Mouse (Mus musculus) adrenal gland, postnatal 0 days (tissue): Measurements from ENCODE around the gene Rhov. TPM values are rescaled to one million over a fixed set of nuclear protein-coding genes. Genes with fewer than 3 reads are reported as not detected.

Experiments used
- polyA plus RNA-seq: library from polyadenylated mRNA; unstranded; fragments of >200 nt; fragmentation: Nextera tagmentation; extraction: Ambion mirVana; gene quantifications from 2 replicates; pipeline ENCODE4 v1.2.1, GENCODE M21; 2015

Rhov gene
- polyA plus RNA-seq = 1.6 and 2.7 TPM in 2 replicates

DNA sequence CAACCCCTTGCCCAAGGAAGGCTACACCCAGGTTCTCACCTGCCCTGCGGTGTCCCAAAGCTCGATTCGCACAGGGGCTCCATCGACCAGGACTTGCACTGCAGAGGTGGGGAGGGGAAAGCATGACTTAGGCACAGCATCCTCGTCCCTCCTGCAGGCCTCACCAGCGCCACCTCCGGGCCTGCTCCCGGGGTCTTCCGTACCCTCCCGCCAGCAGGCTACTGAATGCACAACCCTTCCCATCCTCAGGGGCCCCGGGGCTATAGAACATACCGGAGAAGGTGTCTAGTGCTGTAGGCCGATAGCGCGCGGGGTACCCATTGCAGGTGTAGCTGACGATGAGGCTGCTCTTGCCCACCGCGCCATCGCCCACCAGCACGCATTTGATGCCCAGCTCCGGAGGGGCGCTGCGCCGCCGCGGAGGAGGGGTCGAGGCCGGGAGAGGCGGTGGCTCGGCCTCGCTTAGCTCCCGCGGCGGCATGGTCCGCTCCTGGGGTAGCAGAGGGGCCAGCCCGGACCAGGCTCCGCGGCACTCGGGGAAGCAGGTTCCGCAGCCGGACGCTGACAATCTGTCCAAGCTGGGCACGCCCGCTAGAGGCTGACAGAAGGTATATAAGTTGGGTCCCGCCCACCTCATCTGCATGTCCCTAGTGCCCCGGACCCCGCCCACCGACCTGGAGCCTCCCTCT, at the start of gene Rhov:
Rhov (minus strand) TSS at position 630 of the 689 bp plus-strand sequence.

DNA sequence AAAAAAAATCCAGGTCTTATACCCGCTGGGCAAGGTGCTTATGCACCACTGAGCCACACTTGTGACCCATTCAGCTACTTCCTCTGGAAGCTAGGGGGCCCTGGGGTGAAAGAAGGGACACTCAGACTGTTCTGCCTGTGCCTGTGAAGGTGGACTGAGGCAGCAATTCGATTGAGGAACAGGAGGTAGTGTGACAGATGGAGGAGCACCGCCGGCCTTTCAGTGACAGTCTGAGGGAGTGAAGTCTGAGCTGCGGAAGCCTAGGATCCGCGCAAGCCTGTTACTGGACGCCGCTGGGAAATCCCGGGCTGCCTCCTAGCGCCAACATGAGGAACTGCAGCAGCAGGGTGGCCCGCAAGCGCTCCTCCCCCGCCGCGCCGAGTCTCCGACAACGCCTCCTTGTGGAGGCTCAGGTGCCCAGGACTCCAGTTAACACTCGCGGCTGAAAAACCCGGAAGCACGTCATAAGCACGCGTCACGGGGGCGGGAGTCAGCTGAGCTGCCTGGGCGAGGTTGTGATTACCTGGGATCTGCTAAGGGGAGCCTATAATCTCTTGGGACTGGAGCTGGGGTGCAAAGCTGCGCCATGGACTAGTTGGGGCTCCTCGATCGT, 17.3 kb upstream of the Rhov start, which contains the start of gene Vps18:
Vps18 (plus strand) TSS at position 471 of the 613 bp plus-strand sequence.

DNA sequence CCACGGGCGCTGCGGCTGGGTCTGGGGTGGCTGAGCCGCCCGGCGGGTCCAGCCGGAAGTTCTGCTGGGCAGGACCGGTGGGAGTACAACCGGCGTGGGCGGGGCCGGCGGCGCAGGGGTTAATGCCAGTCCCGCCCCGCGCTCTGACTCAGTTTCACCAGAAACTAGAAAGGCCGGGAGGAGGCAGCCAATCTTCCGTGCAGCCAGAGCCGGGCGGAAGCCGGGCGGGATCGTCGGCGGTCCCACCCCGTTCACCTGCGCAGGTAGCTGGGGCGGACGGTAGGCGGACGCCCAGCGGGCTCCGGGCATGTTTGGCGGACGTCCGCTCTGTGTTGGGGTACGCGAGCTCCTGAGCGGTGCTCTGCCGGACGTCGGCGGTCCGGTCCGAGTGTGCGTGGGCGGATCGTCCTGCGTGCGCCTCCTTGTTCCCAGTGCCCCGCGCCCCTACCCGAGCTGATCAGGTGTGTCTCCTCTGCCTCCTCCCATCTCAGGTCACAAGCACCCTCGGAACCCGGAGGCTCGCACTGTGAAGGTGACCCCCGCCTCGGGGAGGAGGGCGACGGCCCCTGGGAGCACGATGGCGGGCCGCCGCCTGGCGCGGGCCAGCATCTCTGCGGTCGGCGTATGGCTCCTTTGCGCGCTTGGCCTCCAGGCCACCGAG, 33.7 kb downstream of the Rhov start, which contains the start of gene Spint1:
Spint1 (plus strand) TSS at position 153 of the 661 bp plus-strand sequence.

DNA sequence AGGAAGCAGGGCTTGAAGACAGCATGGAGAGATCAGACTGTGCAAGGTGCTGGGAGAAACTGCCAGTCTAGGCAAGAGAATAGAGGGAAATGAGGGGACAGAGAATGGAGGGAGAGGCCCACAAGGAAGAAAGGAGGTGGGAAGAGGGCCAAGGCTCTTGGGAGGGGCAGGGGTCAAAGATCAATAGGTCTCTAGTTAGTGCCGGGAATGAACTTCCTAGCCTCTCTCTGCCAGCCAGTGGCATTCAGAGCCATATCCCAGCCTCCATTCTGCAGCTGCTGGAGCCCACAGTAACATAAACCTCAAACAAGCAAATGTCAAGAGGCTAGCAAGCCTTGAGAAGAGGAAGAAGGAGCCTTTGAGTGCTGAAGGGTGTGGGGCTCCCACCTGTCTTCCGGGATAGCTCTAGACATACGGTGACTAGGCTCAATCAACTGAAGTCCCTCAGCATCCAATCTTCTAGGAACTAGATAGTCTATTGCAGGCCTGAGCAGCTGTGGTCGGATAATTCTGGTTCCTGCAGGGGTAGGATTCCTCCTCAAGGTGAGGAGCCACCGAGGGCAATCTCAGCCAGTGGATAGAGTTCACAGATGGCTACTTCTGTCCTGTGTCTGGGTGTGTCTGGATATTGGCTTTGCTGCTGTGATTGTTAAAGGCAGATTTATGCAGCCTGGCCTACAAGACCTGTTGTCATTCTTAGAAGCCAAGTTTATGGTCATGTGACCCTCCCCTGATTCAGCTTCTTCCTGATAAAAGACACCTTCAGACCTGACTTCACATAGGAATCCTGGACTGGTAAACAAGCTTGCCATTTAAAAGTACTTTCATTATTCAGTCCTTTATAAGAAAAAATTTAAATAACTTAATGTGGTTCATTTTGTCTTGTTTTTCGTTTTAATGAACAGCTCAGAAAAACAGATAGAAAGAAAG, 41.0 kb downstream of the Rhov start, which contains the start of gene Ppp1r14d:
Ppp1r14d (minus strand) TSS at position 132 of the 930 bp plus-strand sequence.

Other genes with a start within 250 kb of the Rhov start
- gene Ccdc32, start 241.9 kb downstream of the Rhov start, polyA plus RNA-seq = 34.6 and 36.4 TPM in 2 replicates
- gene Rpusd2, start 236.5 kb downstream of the Rhov start, polyA plus RNA-seq = 1.7 and 1.9 TPM in 2 replicates
- 13.0 and 16.9 TPM in 2 replicates for gene Knl1, start 224.2 kb downstream of the Rhov start, polyA plus RNA-seq
- gene Rad51, start 158.5 kb downstream of the Rhov start, polyA plus RNA-seq = 8.4 and 12.4 TPM in 2 replicates
- gene Rmdn3, start 114.2 kb downstream of the Rhov start, polyA plus RNA-seq = 20.4 and 34.4 TPM in 2 replicates
- 10.2 and 27.5 TPM in 2 replicates for gene Gchfr, start 103.5 kb downstream of the Rhov start, polyA plus RNA-seq
- gene Gm14137, start 96.8 kb downstream of the Rhov start, polyA plus RNA-seq = 0.08 and 0.13 TPM in 2 replicates
- gene Zfyve19, start 62.7 kb downstream of the Rhov start, polyA plus RNA-seq = 36.7 and 40.2 TPM in 2 replicates
- gene Dnajc17, start 62.5 kb downstream of the Rhov start, polyA plus RNA-seq = 14.5 and 16.4 TPM in 2 replicates
- gene Ppp1r14d, start 41.4 kb downstream of the Rhov start, polyA plus RNA-seq = 0.16 TPM in 1 of 2 replicates, not detected in the other
- 2.1 and 4.0 TPM in 2 replicates for gene Spint1, start 33.9 kb downstream of the Rhov start, polyA plus RNA-seq
- gene Vps18, start 17.5 kb upstream of the Rhov start, polyA plus RNA-seq = 10.4 and 14.2 TPM in 2 replicates
- 2.7 and 4.3 TPM in 2 replicates for gene Dll4, start 54.5 kb upstream of the Rhov start, polyA plus RNA-seq
- 1.6 and 1.9 TPM in 2 replicates for gene Chac1, start 80.0 kb upstream of the Rhov start, polyA plus RNA-seq
- gene Ino80, start 206.4 kb upstream of the Rhov start, polyA plus RNA-seq = 2.4 TPM in 2 replicates